Mouse (Mus musculus) heart, postnatal 0 days (tissue): ENCODE results near the gene Rmi2. TPM values are rescaled to one million over a fixed set of nuclear protein-coding genes. Genes with fewer than 3 reads are reported as not detected.

Experiments
- ATAC-seq: fragments of 200-750 bp; cut with Nextera tagmentation; 2 replicates; pipeline ENCODE4 v1.8.0; 2017; ENCODE audit warnings: low read depth, moderate number of reproducible peaks, moderate library complexity; ENCODE audit not compliant: insufficient read depth
- DNase-seq: peaks from one replicate; pipeline ENCODE4 v3.0.0-alpha.2; 2016; ENCODE audit warnings: low spot score
- H3K27ac ChIP-seq: fragments of 300-500 bp; sonication (generic); 2 replicates; pipeline ENCODE4 v1.5.1; 2014; ENCODE audit warnings: low read depth, mild to moderate bottlenecking
- H3K27me3 ChIP-seq: fragments of 300-500 bp; sonication (generic); 2 replicates; pipeline ENCODE4 v1.6.1; 2014; ENCODE audit warnings: low read length, mixed read lengths; ENCODE audit not compliant: control insufficient read depth, insufficient read depth
- H3K36me3 ChIP-seq: fragments of 300-500 bp; sonication (generic); replicated peaks from 2 replicates; pipeline ENCODE4 v1.6.1; 2014; ENCODE audit warnings: low read length, mixed read lengths; ENCODE audit not compliant: control insufficient read depth, insufficient read depth
- H3K4me1 ChIP-seq: fragments of 300-500 bp; sonication (generic); 2 replicates; pipeline ENCODE4 v1.6.1; 2014; ENCODE audit warnings: antibody characterized with exemption; ENCODE audit not compliant: control insufficient read depth, insufficient read depth
- H3K4me2 ChIP-seq: fragments of 300-500 bp; sonication (generic); 2 replicates; pipeline ENCODE4 v1.6.1; 2014; ENCODE audit warnings: low read depth, mild to moderate bottlenecking, low read length, moderate library complexity
- H3K4me3 ChIP-seq: fragments of 300-500 bp; sonication (generic); 2 replicates; pipeline ENCODE4 v1.5.1; 2014; ENCODE audit warnings: low read depth, low read length
- H3K9ac ChIP-seq: fragments of 300-500 bp; sonication (generic); replicated peaks from 2 replicates; pipeline ENCODE4 v1.6.1; 2014; ENCODE audit warnings: low read depth, low read length, mixed read lengths
- H3K9me3 ChIP-seq: fragments of 300-500 bp; sonication (generic); replicated peaks from 2 replicates; pipeline ENCODE4 v1.6.1; 2016; ENCODE audit warnings: low read length; ENCODE audit not compliant: control insufficient read depth
- CTCF ChIP-seq: IDR thresholded peaks from 2 replicates; pipeline ENCODE4 v1.5.1; 2016; ENCODE audit warnings: antibody characterized with exemption, control low read depth, low read depth
- EP300 ChIP-seq: IDR thresholded peaks from 2 replicates; pipeline ENCODE4 v1.6.1; 2016; ENCODE audit warnings: antibody characterized with exemption, low read depth
- WGBS: fragments of 180-500 bp; shearing (Covaris S2); extraction: QIAGEN DNeasy Blood & Tissue Kit; methylation state at CpG from one replicate; pipeline ENCODE4 v1.1.7; 2014; 5-methylcytosine and 5-hydroxymethylcytosine counted together
- polyA plus RNA-seq: library from polyadenylated mRNA; unstranded; fragments of >200 nt; fragmentation: Nextera tagmentation; extraction: Ambion mirVana; gene quantifications from 2 replicates; pipeline ENCODE4 v1.2.1, GENCODE M21; 2015
- total RNA-seq: library from RNA; depleted of rRNA; stranded (reverse); fragments of >200 nt; gene quantifications from 2 replicates; pipeline ENCODE4 v1.2.3, GENCODE M21; 2014; ENCODE audit warnings: low replicate concordance

Rmi2 gene
- total and polyA plus RNA-seq, 2 experiments from 2014 or later = 0.83 to 1.6 TPM

- H3K4me2 ChIP-seq = no peak overlapping the region
- H3K9ac ChIP-seq = no peak overlapping the region
- no peaks in the 10 kb centered on the region for H3K36me3 ChIP-seq
- 91% methylated on average over 4 of the region's 4 CpGs for WGBS
- ATAC-seq (no peak), DNase-seq (no peak)
- no peaks in the 10 kb centered on the region for H3K27me3 ChIP-seq
- no peaks in the 10 kb centered on the region for H3K9me3 ChIP-seq
- H3K27ac ChIP-seq = no peak overlapping the region
- no peak for TF ChIP-seq EP300
- TF ChIP-seq CTCF = no peak
- no peaks in the 10 kb centered on the region; the same call in 1 of the 2 replicates for H3K4me1 ChIP-seq
- no peak overlapping the region for H3K4me3 ChIP-seq
These were observed 80.2 kb downstream of the Rmi2 start for GRCm38 (mm10) chr16:10915066-10915465.

- H3K27me3 ChIP-seq = no peaks in the 10 kb centered on the region
- WGBS = 84% methylated on average over 3 of the region's 3 CpGs
These were observed 81.4 kb downstream of the Rmi2 start for GRCm38 (mm10) chr16:10916271-10916670.

GRCm38 (mm10) chr16:10919856-10920255, 85.0 kb downstream of the Rmi2 start:
- H3K4me2 ChIP-seq = no peak overlapping the region
- H3K4me1 ChIP-seq = no peaks in the 10 kb centered on the region; the same call in 1 of the 2 replicates
- no peaks in the 10 kb centered on the region for H3K36me3 ChIP-seq
- DNase-seq (no peak), ATAC-seq (peak; percentile 89)
- H3K27me3 ChIP-seq = no peaks in the 10 kb centered on the region
- TF ChIP-seq EP300 (no peak), CTCF (no peak)
- no peak overlapping the region for H3K27ac ChIP-seq
- no peak overlapping the region for H3K9ac ChIP-seq
- H3K4me3 ChIP-seq = no peak overlapping the region
- no peaks in the 10 kb centered on the region for H3K9me3 ChIP-seq

More at GRCm38 (mm10) chr16:10916271-10916670, 81.4 kb downstream of the Rmi2 start:
- H3K27ac ChIP-seq = no peak overlapping the region
- ATAC-seq = no peak
- no peaks in the 10 kb centered on the region for H3K36me3 ChIP-seq
- no peak for DNase-seq
- no peak overlapping the region for H3K4me3 ChIP-seq
- TF ChIP-seq EP300 (no peak), CTCF (no peak)
- H3K4me1 ChIP-seq = no peaks in the 10 kb centered on the region; the same call in 1 of the 2 replicates
- H3K9me3 ChIP-seq = no peaks in the 10 kb centered on the region
- no peak overlapping the region for H3K4me2 ChIP-seq
- H3K9ac ChIP-seq = no peak overlapping the region

- DNase-seq (no peak), ATAC-seq (no peak)
- H3K4me1 ChIP-seq = no peaks in the 10 kb centered on the region; the same call in 1 of the 2 replicates
- H3K27ac ChIP-seq = no peak overlapping the region
- WGBS = 72% methylated on average over 5 of the region's 5 CpGs
- no peak overlapping the region for H3K9ac ChIP-seq
- no peaks in the 10 kb centered on the region for H3K27me3 ChIP-seq
- H3K4me2 ChIP-seq = no peak overlapping the region
- no peak overlapping the region for H3K4me3 ChIP-seq
- no peaks in the 10 kb centered on the region for H3K9me3 ChIP-seq
- no peak for TF ChIP-seq EP300
- TF ChIP-seq CTCF = no peak
- no peaks in the 10 kb centered on the region for H3K36me3 ChIP-seq
These were observed 88.7 kb downstream of the Rmi2 start for GRCm38 (mm10) chr16:10923561-10923960.

GRCm38 (mm10) chr16:10925591-10926180, 90.8 kb downstream of the Rmi2 start:
- 33% methylated on average over 7 of the region's 7 CpGs for WGBS

GRCm38 (mm10) chr16:10927026-10927425, 92.2 kb downstream of the Rmi2 start:
- no peak for ATAC-seq
- no peak overlapping the region for H3K27ac ChIP-seq
- H3K9me3 ChIP-seq = no peaks in the 10 kb centered on the region
- no peak for DNase-seq
- no peak overlapping the region for H3K4me3 ChIP-seq
- 83% methylated on average over 1 of the region's 1 CpGs for WGBS
- no peaks in the 10 kb centered on the region for H3K27me3 ChIP-seq
- TF ChIP-seq EP300 (no peak), CTCF (no peak)
- no peak overlapping the region for H3K9ac ChIP-seq
- H3K4me2 ChIP-seq = no peak overlapping the region
- no peaks in the 10 kb centered on the region for H3K36me3 ChIP-seq
- H3K4me1 ChIP-seq = no peaks in the 10 kb centered on the region

More at GRCm38 (mm10) chr16:10925591-10926180, 90.8 kb downstream of the Rmi2 start:
- ATAC-seq = peak; percentile 20; the same call in 1 of the 2 replicates
- H3K27me3 ChIP-seq = no peaks in the 10 kb centered on the region
- H3K9ac ChIP-seq = no peak overlapping the region
- no peaks in the 10 kb centered on the region for H3K4me1 ChIP-seq
- no peaks in the 10 kb centered on the region for H3K9me3 ChIP-seq
- H3K27ac ChIP-seq = no peak overlapping the region
- no peak for DNase-seq
- TF ChIP-seq EP300 = no peak
- no peak for TF ChIP-seq CTCF
- no peaks in the 10 kb centered on the region for H3K36me3 ChIP-seq
- H3K4me3 ChIP-seq = no peak overlapping the region
- H3K4me2 ChIP-seq = no peak overlapping the region
